Mouse (Mus musculus) G1E (cell line): ENCODE measurements around the gene Pard3. TPM values are rescaled to one million over a fixed set of nuclear protein-coding genes. Genes with fewer than 3 reads are reported as not detected.

Experiments used
- ATAC-seq: 2 replicates; pipeline ENCODE4 v1.8.0; 2016; ENCODE audit warnings: mild to moderate bottlenecking; ENCODE audit not compliant: insufficient number of reproducible peaks, poor library complexity, low FRiP score, severe bottlenecking; ENCODE audit errors: extremely low read depth
- DNase-seq: peaks from one replicate; pipeline ENCODE4 v3.0.0; 2012; ENCODE audit warnings: low spot score
- H3K27me3 ChIP-seq: 2 replicates; pipeline ENCODE4 v1.6.1; 2012; ENCODE audit warnings: mild to moderate bottlenecking, low read length, inconsistent platforms; ENCODE audit not compliant: insufficient read depth
- H3K36me3 ChIP-seq: replicated peaks from 2 replicates; pipeline ENCODE3; 2012; ENCODE audit warnings: mild to moderate bottlenecking, inconsistent platforms
- H3K4me1 ChIP-seq: 2 replicates; pipeline ENCODE4 v1.6.1; 2012; ENCODE audit warnings: low read depth, low read length, inconsistent platforms, mixed read lengths; ENCODE audit not compliant: insufficient read depth
- H3K4me3 ChIP-seq: 2 replicates; pipeline ENCODE4 v1.5.1; 2012; ENCODE audit warnings: low read depth, mild to moderate bottlenecking, inconsistent platforms, low read length, moderate library complexity, mixed read lengths
- H3K9me3 ChIP-seq: replicated peaks from 2 replicates; pipeline ENCODE4 v1.6.1; 2012; ENCODE audit warnings: inconsistent platforms
- CTCF ChIP-seq: IDR thresholded peaks from 2 replicates; pipeline ENCODE4 v1.5.1; 2012; ENCODE audit warnings: low read depth, low read length, inconsistent platforms, mixed read lengths
- GATA1 ChIP-seq: IDR thresholded peaks from 2 replicates; pipeline ENCODE4 v1.6.1; 2012; ENCODE audit warnings: borderline replicate concordance, low read length, inconsistent platforms, mixed read lengths
- GATA2 ChIP-seq: IDR thresholded peaks from 2 replicates; pipeline ENCODE4 v1.6.1; 2012; ENCODE audit warnings: low read depth, low read length, inconsistent platforms, borderline replicate concordance
- POLR2AphosphoS5 ChIP-seq: IDR thresholded peaks from 2 replicates; pipeline ENCODE4 v1.6.1; 2012; ENCODE audit warnings: low read depth, low read length, inconsistent platforms; ENCODE audit not compliant: insufficient replicate concordance
- TAL1 ChIP-seq: conservative IDR thresholded peaks from 2 replicates; pipeline ENCODE4 v1.6.1; 2012; ENCODE audit warnings: low read depth, low read length, inconsistent platforms, mixed read lengths
- polyA plus RNA-seq: library from polyadenylated mRNA; stranded (reverse); fragments of >175 nt; gene quantifications from 2 replicates; pipeline ENCODE4 v1.2.3, GENCODE M21; 2012
- total RNA-seq, 2 experiments: library from RNA; stranded (forward) in 1 of 2; stranded (reverse) in 1 of 2; fragments of 200-1000 nt in 1 of 2; fragments of >200 nt in 1 of 2; fragmentation: Nextera tagmentation in 1 of 2; gene quantifications; 2 replicates each; pipeline ENCODE4 v1.2.3; 2014 to 2017

Gene Pard3
- total and polyA plus RNA-seq, 3 experiments: 0.55 TPM; not detected in 2

GRCm38 (mm10) chr8:127438625-127439391 lies 375.1 kb downstream of the Pard3 start:
- ATAC-seq (no peak), DNase-seq (no peak)
- TF ChIP-seq TAL1 (no peak), GATA1 (no peak), POLR2AphosphoS5 (no peak), GATA2 (no peak), CTCF (no peak)
- Histone ChIP-seq H3K9me3 (peaks cover 69% of the 10 kb centered on the region), H3K36me3 (no peaks in the 10 kb centered on the region), H3K4me3 (no peak overlapping the region), H3K4me1 (no peaks in the 10 kb centered on the region), H3K27me3 (no peaks in the 10 kb centered on the region)

GRCm38 (mm10) chr8:127439392-127440160 lies 375.9 kb downstream of the Pard3 start:
- no peak for ATAC-seq
- H3K9me3 ChIP-seq: peaks cover 71% of the 10 kb centered on the region
- H3K4me3 ChIP-seq: no peak overlapping the region
- no peaks in the 10 kb centered on the region for H3K27me3 ChIP-seq
- TF ChIP-seq GATA2 (no peak), GATA1 (no peak), POLR2AphosphoS5 (no peak), CTCF (no peak), TAL1 (no peak)
- no peaks in the 10 kb centered on the region for H3K4me1 ChIP-seq
- H3K36me3 ChIP-seq: no peaks in the 10 kb centered on the region
- no peak for DNase-seq

- no peak for TF ChIP-seq TAL1
- TF ChIP-seq CTCF: no peak
- no peak for TF ChIP-seq GATA1
- TF ChIP-seq GATA2: no peak
- no peak for TF ChIP-seq POLR2AphosphoS5
- Histone ChIP-seq H3K27me3 (no peaks in the 10 kb centered on the region), H3K36me3 (no peaks in the 10 kb centered on the region), H3K4me1 (no peaks in the 10 kb centered on the region), H3K4me3 (no peak overlapping the region), H3K9me3 (peaks cover 76% of the 10 kb centered on the region)
- DNase-seq (no peak), ATAC-seq (no peak)
Measured at GRCm38 (mm10) chr8:127440161-127440833, 376.6 kb downstream of the Pard3 start.

- TF ChIP-seq CTCF (no peak), GATA1 (no peak), POLR2AphosphoS5 (no peak), GATA2 (no peak), TAL1 (no peak)
- Histone ChIP-seq H3K4me1 (no peaks in the 10 kb centered on the region), H3K9me3 (peaks cover 73% of the 10 kb centered on the region), H3K27me3 (no peaks in the 10 kb centered on the region), H3K4me3 (no peak overlapping the region), H3K36me3 (no peaks in the 10 kb centered on the region)
- no peak for ATAC-seq
- DNase-seq: no peak
Measured at GRCm38 (mm10) chr8:127440834-127441485, 377.3 kb downstream of the Pard3 start.

- ATAC-seq: no peak
- no peak for TF ChIP-seq POLR2AphosphoS5
- TF ChIP-seq TAL1: no peak
- peaks cover 56% of the 10 kb centered on the region for H3K9me3 ChIP-seq
Measured at GRCm38 (mm10) chr8:127447401-127447800, 383.7 kb downstream of the Pard3 start.

More at GRCm38 (mm10) chr8:127447401-127447800, 383.7 kb downstream of the Pard3 start:
- Histone ChIP-seq H3K4me3 (no peak overlapping the region), H3K4me1 (no peaks in the 10 kb centered on the region), H3K36me3 (no peaks in the 10 kb centered on the region), H3K27me3 (no peaks in the 10 kb centered on the region)
- DNase-seq: no peak
